Mouse (Mus musculus) cerebellum, adult 2 months (tissue): ENCODE results near the gene Rarres1. TPM values are rescaled to one million over a fixed set of nuclear protein-coding genes. Genes with fewer than 3 reads are reported as not detected.

Experiments used
- DNase-seq, 2 experiments: peaks; one replicate each; pipeline ENCODE4 v3.0.0; 2021
- H3K27ac ChIP-seq: fragments of 200-500 bp; 2 replicates; pipeline ENCODE4 v1.5.1; 2012; ENCODE audit warnings: low read length, control low read depth, inconsistent platforms; ENCODE audit not compliant: insufficient read depth
- H3K27me3 ChIP-seq: fragments of 200-500 bp; 2 replicates; pipeline ENCODE4 v1.6.1; 2012; ENCODE audit warnings: inconsistent platforms, mild to moderate bottlenecking, low read length, moderate library complexity; ENCODE audit not compliant: control insufficient read depth, insufficient read depth
- H3K4me1 ChIP-seq: fragments of 200-500 bp; 2 replicates; pipeline ENCODE4 v1.6.1; 2011; ENCODE audit warnings: low read length; ENCODE audit not compliant: control insufficient read depth, insufficient read depth
- H3K4me3 ChIP-seq: fragments of 200-500 bp; replicated peaks from 2 replicates; pipeline ENCODE3; 2011; ENCODE audit warnings: mild to moderate bottlenecking, low read depth, low read length, control low read depth; ENCODE audit not compliant: insufficient read depth
- CTCF ChIP-seq: fragments of 200-500 bp; IDR thresholded peaks from 2 replicates; pipeline ENCODE4 v1.5.1; 2011; ENCODE audit warnings: low read depth, mild to moderate bottlenecking, control low read depth, low read length, moderate library complexity, borderline replicate concordance; ENCODE audit not compliant: insufficient read depth
- POLR2A ChIP-seq: fragments of 200-500 bp; IDR thresholded peaks from 2 replicates; pipeline ENCODE4 v1.6.1; 2011; ENCODE audit warnings: low read length, control low read depth, borderline replicate concordance; ENCODE audit not compliant: insufficient read depth
- WGBS: fragments of 180-500 bp; shearing (Covaris S2); methylation state at CpG from one replicate; pipeline ENCODE4 v1.1.7; 2018; 5-methylcytosine and 5-hydroxymethylcytosine counted together
- polyA plus RNA-seq: library from polyadenylated mRNA; depleted of rRNA; stranded (reverse); fragments of >200 nt; gene quantifications from 2 replicates; pipeline ENCODE4 v1.2.3, GENCODE M21; 2012; rRNA removed

Rarres1 gene
- polyA plus RNA-seq: 2.2 and 3.0 TPM in 2 replicates

GRCm38 (mm10) chr3:67515274-67515801 lies at the start of gene Rarres1:
Rarres1 (minus strand) TSS chr3:67515523.
- no peak within 1 kb of the TSS for H3K27ac ChIP-seq
- H3K4me1 ChIP-seq: no peaks in the 10 kb centered on the region
- peaks cover 1% of the 10 kb centered on the region; the same call in 1 of the 2 replicates for H3K27me3 ChIP-seq
- WGBS: 2% methylated on average over 38 of the region's 38 CpGs
- peak within 1 kb of the TSS; percentile 36 for H3K4me3 ChIP-seq
- peak in 1 of 2 experiments; percentile 12 for DNase-seq
- no peak for TF ChIP-seq CTCF
- no peak for TF ChIP-seq POLR2A

- no peak for TF ChIP-seq POLR2A
- peak; percentile 38; the same call in 1 of the 2 replicates for TF ChIP-seq CTCF
- Histone ChIP-seq H3K27ac (no peak overlapping the region), H3K4me3 (no peak overlapping the region), H3K27me3 (no peaks in the 10 kb centered on the region), H3K4me1 (no peaks in the 10 kb centered on the region)
- DNase-seq: no peak
- 19% methylated on average over 5 of the region's 5 CpGs for WGBS
Measured at GRCm38 (mm10) chr3:67564731-67565357, 49.5 kb upstream of the Rarres1 start.

GRCm38 (mm10) chr3:67557718-67558354 lies 42.5 kb upstream of the Rarres1 start:
- Histone ChIP-seq H3K4me3 (no peak overlapping the region), H3K27me3 (no peaks in the 10 kb centered on the region), H3K27ac (no peak overlapping the region), H3K4me1 (no peaks in the 10 kb centered on the region)
- WGBS: 63% methylated on average over 14 of the region's 14 CpGs
- no peak for TF ChIP-seq POLR2A
- no peak for TF ChIP-seq CTCF
- no peak for DNase-seq

- Histone ChIP-seq H3K27ac (no peak overlapping the region), H3K4me1 (no peaks in the 10 kb centered on the region), H3K27me3 (no peaks in the 10 kb centered on the region), H3K4me3 (no peak overlapping the region)
- 45% methylated on average over 14 of the region's 14 CpGs for WGBS
- no peak for TF ChIP-seq POLR2A
- TF ChIP-seq CTCF: no peak
- no peak for DNase-seq
Measured at GRCm38 (mm10) chr3:67557200-67557651, 41.9 kb upstream of the Rarres1 start.

- 68% methylated on average over 5 of the region's 5 CpGs for WGBS
- DNase-seq: no peak
- TF ChIP-seq CTCF: no peak
- TF ChIP-seq POLR2A: no peak
- no peak overlapping the region for H3K4me3 ChIP-seq
- H3K27me3 ChIP-seq: no peaks in the 10 kb centered on the region
- H3K27ac ChIP-seq: no peak overlapping the region
- H3K4me1 ChIP-seq: no peaks in the 10 kb centered on the region
Measured at GRCm38 (mm10) chr3:67555211-67555610, 39.9 kb upstream of the Rarres1 start.

GRCm38 (mm10) chr3:67553927-67554448 lies 38.7 kb upstream of the Rarres1 start:
- Histone ChIP-seq H3K4me3 (no peak overlapping the region), H3K4me1 (no peaks in the 10 kb centered on the region)
- 90% methylated on average over 5 of the region's 5 CpGs for WGBS

GRCm38 (mm10) chr3:67553281-67553680 lies 38.0 kb upstream of the Rarres1 start:
- TF ChIP-seq POLR2A: no peak
- no peak for TF ChIP-seq CTCF
- H3K27me3 ChIP-seq: no peaks in the 10 kb centered on the region
- no peak overlapping the region for H3K4me3 ChIP-seq
- DNase-seq: peak; percentile 20 to 26
- H3K4me1 ChIP-seq: no peaks in the 10 kb centered on the region
- no peak overlapping the region for H3K27ac ChIP-seq
- 32% methylated on average over 4 of the region's 4 CpGs for WGBS

More at GRCm38 (mm10) chr3:67553927-67554448, 38.7 kb upstream of the Rarres1 start:
- no peak overlapping the region for H3K27ac ChIP-seq
- H3K27me3 ChIP-seq: no peaks in the 10 kb centered on the region
- DNase-seq: no peak
- TF ChIP-seq POLR2A (no peak), CTCF (no peak)

- 68% methylated on average over 3 of the region's 3 CpGs for WGBS
Measured at GRCm38 (mm10) chr3:67551193-67551592, 35.9 kb upstream of the Rarres1 start.

More at GRCm38 (mm10) chr3:67551193-67551592, 35.9 kb upstream of the Rarres1 start:
- H3K27ac ChIP-seq: no peak overlapping the region
- DNase-seq: no peak
- TF ChIP-seq CTCF: no peak
- TF ChIP-seq POLR2A: no peak
- no peaks in the 10 kb centered on the region for H3K27me3 ChIP-seq
- H3K4me3 ChIP-seq: no peak overlapping the region
- H3K4me1 ChIP-seq: no peaks in the 10 kb centered on the region
